Mouse (Mus musculus): ENCODE results near the gene Myo10.
A peak's percentile ranks its signal among the peaks of the same experiment; 100 is the strongest.

The Myo10 gene

GRCm38 (mm10) chr15:25806363-25806762 is 184.0 kb downstream of the Myo10 start:
- no peak for DNase-seq

- DNase-seq: no peak
Measured at GRCm38 (mm10) chr15:25806878-25807277, 184.6 kb downstream of the Myo10 start.

GRCm38 (mm10) chr15:25808677-25809460 is 186.5 kb downstream of the Myo10 start:
- no peak for DNase-seq

GRCm38 (mm10) chr15:25809669-25810068 is 187.3 kb downstream of the Myo10 start:
- no peak for DNase-seq

- no peak for DNase-seq
Measured at GRCm38 (mm10) chr15:25811834-25812250, 189.5 kb downstream of the Myo10 start.

GRCm38 (mm10) chr15:25812479-25812878 is 190.2 kb downstream of the Myo10 start:
- DNase-seq: no peak

GRCm38 (mm10) chr15:25814535-25814934 is 192.2 kb downstream of the Myo10 start:
- no peak for DNase-seq

GRCm38 (mm10) chr15:25817191-25817590 is 194.9 kb downstream of the Myo10 start:
- DNase-seq: no peak

GRCm38 (mm10) chr15:25821981-25822380 is 199.7 kb downstream of the Myo10 start:
- DNase-seq: no peak

GRCm38 (mm10) chr15:25822656-25823055 is 200.3 kb downstream of the Myo10 start:
- DNase-seq: no peak

GRCm38 (mm10) chr15:25826531-25826961 is 204.2 kb downstream of the Myo10 start:
- DNase-seq: no peak

- DNase-seq: no peak
Measured at GRCm38 (mm10) chr15:25828464-25828863, 206.1 kb downstream of the Myo10 start.

GRCm38 (mm10) chr15:25830426-25830825 is 208.1 kb downstream of the Myo10 start:
- DNase-seq: no peak

- DNase-seq: no peak
Measured at GRCm38 (mm10) chr15:25834282-25834681, 212.0 kb downstream of the Myo10 start.

- DNase-seq: no peak
Measured at GRCm38 (mm10) chr15:25834920-25835674, 212.8 kb downstream of the Myo10 start.

GRCm38 (mm10) chr15:25842462-25843085 is 220.2 kb downstream of the Myo10 start:
- DNase-seq: peak in 1 of 2 experiments; percentile 14

GRCm38 (mm10) chr15:25843086-25843991 is 221.0 kb downstream of the Myo10 start, which contains the start of gene Retreg1:
Gene Retreg1, plus strand, starts transcription at chr15:25843180.
- peak; percentile 79 to 84 for DNase-seq

- DNase-seq: peak in 1 of 2 experiments; percentile 14
Measured at GRCm38 (mm10) chr15:25844013-25844570, 221.8 kb downstream of the Myo10 start.

- DNase-seq: no peak
Measured at GRCm38 (mm10) chr15:25844771-25845170, 222.4 kb downstream of the Myo10 start.

GRCm38 (mm10) chr15:25847576-25848168 is 225.3 kb downstream of the Myo10 start:
- DNase-seq: no peak

- no peak for DNase-seq
Measured at GRCm38 (mm10) chr15:25850552-25850951, 228.2 kb downstream of the Myo10 start.
